8 mouse cellular contexts compared by ENCODE assay signal in genomic region chr2:62047504-62048005, GRCm38 (mm10). TPM values are rescaled to one million over a fixed set of nuclear protein-coding genes. Genes with fewer than 3 reads are reported as not detected.
DNase-seq lines count a peak whose midpoint lies in the region; ATAC-seq lines count a peak whose summit lies in the region.

No protein-coding gene starts in this region.

- no peaks in the 10 kb centered on the region for H3K9me3 ChIP-seq in kidney, embryonic 16.5 days (ENCODE audit: low read length)
- no peaks in the 10 kb centered on the region for H3K9me3 ChIP-seq in midbrain, embryonic 16.5 days (replicated peaks; ENCODE audit: control insufficient read depth, low read length, poor library complexity, severe bottlenecking)

- H3K4me3 ChIP-seq in kidney, embryonic 16.5 days (ENCODE audit: low read length) = peak overlapping the region; percentile 56
- H3K4me3 ChIP-seq in midbrain, embryonic 16.5 days (ENCODE audit: low read depth, low read length) = peak overlapping the region; percentile 59

- no peaks in the 10 kb centered on the region for H3K36me3 ChIP-seq in kidney, embryonic 16.5 days (ENCODE audit: insufficient read depth, low read length)
- H3K36me3 ChIP-seq in midbrain, embryonic 16.5 days (ENCODE audit: control insufficient read depth, insufficient read depth, low read length) = no peaks in the 10 kb centered on the region

- H3K4me1 ChIP-seq in kidney, embryonic 16.5 days (ENCODE audit: insufficient read depth, low read length) = no peaks in the 10 kb centered on the region
- H3K4me1 ChIP-seq in midbrain, embryonic 16.5 days (ENCODE audit: control insufficient read depth, insufficient read depth, low read length) = 0 out of 2 replicates have a peak, but pooled peaks cover 2% of the 10 kb centered on the region

- 0 out of 2 replicates have a peak, but pooled peaks cover 10% of the 10 kb centered on the region for H3K27me3 ChIP-seq in kidney, embryonic 16.5 days (ENCODE audit: insufficient read depth, low read length)
- no peaks in the 10 kb centered on the region for H3K27me3 ChIP-seq in midbrain, embryonic 16.5 days (ENCODE audit: control insufficient read depth, insufficient read depth, low read depth, low read length)

- WGBS in kidney, embryonic 16.5 days = 3% methylated on average over 14 of the region's 14 CpGs
- WGBS in midbrain, embryonic 16.5 days = under 1% methylated on average over 14 of the region's 14 CpGs

- peak; percentile 69; the same call in 1 of the 2 replicates for ATAC-seq in kidney, embryonic 16.5 days (ENCODE audit: low FRiP score, low TSS enrichment)
- peak; percentile 97 for ATAC-seq in midbrain, embryonic 16.5 days

- H3K27ac ChIP-seq in kidney, embryonic 16.5 days (ENCODE audit: low read length) = no peak overlapping the region
- H3K27ac ChIP-seq in midbrain, embryonic 16.5 days (ENCODE audit: low read length) = peak overlapping the region; percentile 96

- no peak for DNase-seq in kidney, adult 9 months
- peak; percentile 87 for DNase-seq in cerebellum, adult 9-11 months
- DNase-seq in frontal cortex, postnatal 10 days (ENCODE audit: low spot score in 2 of 2) = peak; percentile 53 to 64
- DNase-seq in left cerebral cortex, adult 11 months (ENCODE audit: low spot score) = peak; percentile 68
- no peak for DNase-seq in spleen, postnatal 10 days (ENCODE audit: low spot score in 2 of 2)
- DNase-seq in lung, postnatal 25 days (ENCODE audit: low spot score) = no peak

- H3K4me2 ChIP-seq in kidney, embryonic 16.5 days (replicated peaks; ENCODE audit: low read depth, low read length) = peak overlapping the region; percentile 70
- H3K4me2 ChIP-seq in midbrain, embryonic 16.5 days (ENCODE audit: low read length) = peak overlapping the region; percentile 62

- peak overlapping the region; percentile 57 for H3K9ac ChIP-seq in kidney, embryonic 16.5 days (replicated peaks; ENCODE audit: low read length)
- H3K9ac ChIP-seq in midbrain, embryonic 16.5 days (ENCODE audit: low read depth, low read length) = peak overlapping the region; percentile 85

RNA-seq across cellular contexts. Expression of gene Slc4a10, which starts 1.3 kb away (rescaled TPM):
- 0.20 and 0.33 TPM in 2 replicates for polyA plus RNA-seq in kidney, embryonic 16.5 days (2015; fragmentation: Nextera tagmentation; extraction: Ambion mirVana)
- polyA plus RNA-seq in midbrain, embryonic 16.5 days (2015; fragmentation: Nextera tagmentation; extraction: Ambion mirVana) = 25.1 and 28.9 TPM in 2 replicates

Comparison
In these comparisons a context has a peak if more than half of its experiments do, and no peak if none do; other contexts are left out.
1. DNase-seq: peak in cerebellum, adult 9-11 months (single experiment), frontal cortex, postnatal 10 days (2 of 2) and left cerebral cortex, adult 11 months (single experiment); none in kidney, adult 9 months (single experiment), spleen, postnatal 10 days (0 of 2) and lung, postnatal 25 days (single experiment).
2. RNA of gene Slc4a10, which starts 1.3 kb away (polyA plus RNA-seq): 25.1 to 28.9 TPM in midbrain, embryonic 16.5 days; 0.20 to 0.33 TPM in kidney, embryonic 16.5 days; every median in the first group is over 10 times any median in the second.